Mouse (Mus musculus): ENCODE results near the gene Dusp13. TPM values are rescaled to one million over a fixed set of nuclear protein-coding genes. Genes with fewer than 3 reads are reported as not detected.
A peak's percentile ranks its signal among the peaks of the same experiment; 100 is the strongest.

The Dusp13 gene
- polyA plus RNA-seq, 1 experiment from 2014 or later, result not detected

GRCm38 (mm10) chr14:21691070-21691469 lies 59.9 kb downstream of the Dusp13 start:
- H3K4me3 ChIP-seq, result no peak overlapping the region
- no peak overlapping the region for H3K27ac ChIP-seq
- WGBS, result 68% methylated on average over 3 of the region's 3 CpGs
- H3K4me1 ChIP-seq, result peaks cover 9% of the 10 kb centered on the region
- no peak for ATAC-seq (ENCODE audit: borderline replicate concordance, extremely low read depth, low FRiP score, low TSS enrichment)
- H3K36me3 ChIP-seq, result no peaks in the 10 kb centered on the region
- H3K27me3 ChIP-seq, result peaks cover 13% of the 10 kb centered on the region; the same call in 1 of the 2 replicates
- H3K9me3 ChIP-seq, result no peaks in the 10 kb centered on the region
- H3K4me2 ChIP-seq, result no peak overlapping the region
- H3K9ac ChIP-seq, result no peak overlapping the region

DNA sequence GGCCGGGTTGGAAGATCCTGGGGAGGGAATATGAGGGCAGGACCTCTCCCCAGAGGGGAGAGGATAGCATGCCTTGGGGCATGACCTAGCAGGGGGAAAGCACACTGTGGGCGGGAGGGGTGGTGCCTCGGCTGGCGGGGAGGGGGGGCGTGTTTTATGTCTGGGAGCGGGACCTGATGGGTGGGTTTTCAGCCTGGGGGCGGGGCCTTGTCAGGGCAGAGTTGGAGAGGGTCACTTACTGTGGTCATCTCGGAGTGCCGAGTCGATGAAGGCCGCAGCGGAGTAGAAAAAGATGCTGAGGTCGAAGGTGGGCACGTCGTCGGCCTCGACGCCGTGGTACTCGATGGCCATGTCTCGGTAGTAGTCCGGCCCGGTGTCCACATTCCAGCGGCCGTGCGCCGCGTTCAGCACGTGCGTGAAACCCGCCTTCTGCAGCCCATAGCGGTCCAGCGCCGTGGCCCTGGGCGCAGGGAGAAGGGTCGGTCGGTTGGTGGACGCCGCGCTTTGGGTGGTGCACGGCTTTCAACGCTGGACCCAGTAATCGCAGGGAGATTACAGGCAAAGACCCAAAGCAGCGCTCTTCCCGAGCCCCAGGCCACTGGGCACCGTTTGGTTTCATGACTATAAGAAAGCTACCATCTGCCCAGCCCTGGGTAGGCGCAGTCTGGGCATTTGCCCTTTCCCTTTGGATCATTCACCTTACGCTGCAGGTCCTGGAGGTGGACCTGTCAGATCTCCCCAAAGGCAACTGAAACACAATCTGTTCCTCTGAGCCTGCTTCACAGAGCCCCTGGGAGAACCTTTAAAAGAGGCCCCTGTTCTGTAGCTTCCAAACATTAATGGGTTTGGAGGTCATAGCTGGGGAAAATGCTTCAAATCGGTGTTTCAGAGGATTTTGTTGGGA lies 64.4 kb downstream of the Dusp13 start:
- no peaks in the 10 kb centered on the region for H3K9me3 ChIP-seq
- 10% methylated on average over 49 of the region's 49 CpGs for WGBS
- peaks cover 19% of the 10 kb centered on the region; the same call in 1 of the 2 replicates for H3K27me3 ChIP-seq
- peak overlapping the region; percentile 72 for H3K4me2 ChIP-seq
- H3K4me3 ChIP-seq, result peak overlapping the region; percentile 36
- peaks cover 19% of the 10 kb centered on the region for H3K4me1 ChIP-seq
- H3K36me3 ChIP-seq, result no peaks in the 10 kb centered on the region
- peak overlapping the region; percentile 19; the same call in 1 of the 2 replicates for H3K9ac ChIP-seq
- no peak overlapping the region for H3K27ac ChIP-seq
- no peak; the same call in 1 of the 2 replicates for ATAC-seq (ENCODE audit: borderline replicate concordance, extremely low read depth, low FRiP score, low TSS enrichment)

DNA sequence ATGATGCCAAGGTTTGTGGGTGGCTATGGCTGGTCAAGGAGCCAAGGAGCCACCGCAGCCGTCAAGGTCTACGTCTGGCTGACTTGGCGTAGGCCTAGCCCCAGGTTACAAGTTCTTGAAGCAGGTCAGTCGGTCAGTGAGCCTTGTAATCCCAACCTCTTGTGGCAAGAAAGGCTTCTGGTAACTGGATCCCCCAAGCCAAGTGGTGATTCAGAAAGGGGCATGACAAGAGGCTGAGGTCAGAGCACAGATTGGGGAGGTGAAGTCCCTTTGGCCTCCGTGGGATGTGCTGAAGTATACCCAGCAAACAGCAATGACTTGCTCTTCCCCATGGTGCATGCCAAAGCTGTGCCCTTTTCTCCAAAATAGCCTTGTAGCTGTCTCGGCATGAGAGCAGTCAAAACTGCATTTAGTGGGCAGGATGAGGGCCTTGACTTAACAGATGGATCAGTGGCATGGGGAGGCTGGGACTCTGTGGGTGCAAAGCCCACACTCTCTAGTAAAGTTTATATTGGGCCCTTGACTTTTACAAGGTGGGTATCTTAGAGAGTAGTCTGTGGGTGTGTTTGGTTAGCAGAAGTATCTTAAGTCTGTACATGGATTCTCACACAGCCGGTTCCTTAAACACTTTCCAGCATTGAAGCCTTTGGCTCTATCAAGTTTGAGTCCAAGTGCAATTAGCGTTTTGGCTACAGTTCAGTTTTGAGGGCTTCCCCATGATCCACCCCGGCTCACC lies 65.4 kb downstream of the Dusp13 start:
- no peak overlapping the region for H3K4me3 ChIP-seq
- no peaks in the 10 kb centered on the region for H3K36me3 ChIP-seq
- no peaks in the 10 kb centered on the region for H3K9me3 ChIP-seq
- no peak for ATAC-seq (ENCODE audit: borderline replicate concordance, extremely low read depth, low FRiP score, low TSS enrichment)
- 81% methylated on average over 10 of the region's 10 CpGs for WGBS
- no peak overlapping the region for H3K27ac ChIP-seq
- peaks cover 19% of the 10 kb centered on the region for H3K4me1 ChIP-seq
- no peak overlapping the region for H3K9ac ChIP-seq
- H3K27me3 ChIP-seq, result peaks cover 19% of the 10 kb centered on the region; the same call in 1 of the 2 replicates
- H3K4me2 ChIP-seq, result no peak overlapping the region

- WGBS, result 79% methylated on average over 4 of the region's 4 CpGs
- no peak for ATAC-seq (ENCODE audit: borderline replicate concordance, extremely low read depth, low FRiP score, low TSS enrichment)
Measured at GRCm38 (mm10) chr14:21683834-21684233, 67.1 kb downstream of the Dusp13 start.

More at GRCm38 (mm10) chr14:21683834-21684233, 67.1 kb downstream of the Dusp13 start:
- peaks cover 19% of the 10 kb centered on the region; the same call in 1 of the 2 replicates for H3K27me3 ChIP-seq
- no peak overlapping the region for H3K27ac ChIP-seq
- peaks cover 29% of the 10 kb centered on the region for H3K4me1 ChIP-seq
- no peak overlapping the region for H3K4me3 ChIP-seq
- no peaks in the 10 kb centered on the region for H3K36me3 ChIP-seq
- H3K4me2 ChIP-seq, result no peak overlapping the region
- H3K9ac ChIP-seq, result no peak overlapping the region
- no peaks in the 10 kb centered on the region for H3K9me3 ChIP-seq

Other genes with a start within 250 kb of the Dusp13 start
- gene Dupd1, start 36.6 kb downstream of the Dusp13 start, polyA plus RNA-seq (2015; fragmentation: Nextera tagmentation; extraction: Ambion mirVana), result not detected in 2 replicates
- gene Samd8, start 650 bp downstream of the Dusp13 start, polyA plus RNA-seq (2015; fragmentation: Nextera tagmentation; extraction: Ambion mirVana), result 8.2 and 9.4 TPM in 2 replicates
- gene Vdac2, start 74.1 kb upstream of the Dusp13 start, polyA plus RNA-seq (2015; fragmentation: Nextera tagmentation; extraction: Ambion mirVana), result 280 and 281 TPM in 2 replicates
- gene Comtd1, start 97.8 kb upstream of the Dusp13 start, polyA plus RNA-seq (2015; fragmentation: Nextera tagmentation; extraction: Ambion mirVana), result 15.0 and 16.9 TPM in 2 replicates
- 26.8 and 28.2 TPM in 2 replicates for gene Zfp503, start 238.4 kb upstream of the Dusp13 start, polyA plus RNA-seq (2015; fragmentation: Nextera tagmentation; extraction: Ambion mirVana)

Data from lung, embryonic 15.5 days (tissue).